Mouse (Mus musculus) midbrain, embryonic 12.5 days (tissue): ENCODE results near the gene Hfm1. TPM values are rescaled to one million over a fixed set of nuclear protein-coding genes. Genes with fewer than 3 reads are reported as not detected.

Source experiments
- ATAC-seq: fragments of 200-750 bp; cut with Nextera tagmentation; 2 replicates; pipeline ENCODE4 v1.8.0; 2017; ENCODE audit warnings: low read depth, moderate TSS enrichment, moderate library complexity; ENCODE audit not compliant: low FRiP score
- H3K27ac ChIP-seq: fragments of 300-500 bp; sonication (generic); replicated peaks from 2 replicates; pipeline ENCODE4 v1.5.1; 2016; ENCODE audit warnings: mild to moderate bottlenecking
- H3K27me3 ChIP-seq: fragments of 300-500 bp; sonication (generic); 2 replicates; pipeline ENCODE4 v1.6.1; 2016; ENCODE audit warnings: mild to moderate bottlenecking
- H3K36me3 ChIP-seq: fragments of 300-500 bp; sonication (generic); 2 replicates; pipeline ENCODE4 v1.6.1; 2016
- H3K4me1 ChIP-seq: fragments of 300-500 bp; sonication (generic); 2 replicates; pipeline ENCODE4 v1.6.1; 2016
- H3K4me2 ChIP-seq: fragments of 300-500 bp; sonication (generic); replicated peaks from 2 replicates; pipeline ENCODE4 v1.6.1; 2016; ENCODE audit warnings: mild to moderate bottlenecking, moderate library complexity
- H3K4me3 ChIP-seq: fragments of 300-500 bp; sonication (generic); 2 replicates; pipeline ENCODE4 v1.5.1; 2016; ENCODE audit warnings: mild to moderate bottlenecking
- H3K9ac ChIP-seq: fragments of 300-500 bp; sonication (generic); replicated peaks from 2 replicates; pipeline ENCODE4 v1.6.1; 2016; ENCODE audit warnings: mild to moderate bottlenecking, moderate library complexity
- H3K9me3 ChIP-seq: fragments of 300-500 bp; sonication (generic); 2 replicates; pipeline ENCODE4 v1.6.1; 2016; ENCODE audit warnings: mild to moderate bottlenecking
- WGBS: fragments of 180-500 bp; shearing (Covaris S2); methylation state at CpG from one replicate; pipeline ENCODE4 v1.1.7; 2016; 5-methylcytosine and 5-hydroxymethylcytosine counted together
- microRNA-seq: library from miRNA; unstranded; fragments of <30 nt; microRNA quantifications from one replicate; pipeline ENCODE4, GENCODE M21; 2017
- polyA plus RNA-seq: library from polyadenylated mRNA; unstranded; fragments of >200 nt; fragmentation: Nextera tagmentation; extraction: Ambion mirVana; gene quantifications from 2 replicates; pipeline ENCODE4 v1.2.1, GENCODE M21; 2016

The Hfm1 gene
- polyA plus RNA-seq, 1 experiment from 2014 or later = 8.0 TPM

DNA sequence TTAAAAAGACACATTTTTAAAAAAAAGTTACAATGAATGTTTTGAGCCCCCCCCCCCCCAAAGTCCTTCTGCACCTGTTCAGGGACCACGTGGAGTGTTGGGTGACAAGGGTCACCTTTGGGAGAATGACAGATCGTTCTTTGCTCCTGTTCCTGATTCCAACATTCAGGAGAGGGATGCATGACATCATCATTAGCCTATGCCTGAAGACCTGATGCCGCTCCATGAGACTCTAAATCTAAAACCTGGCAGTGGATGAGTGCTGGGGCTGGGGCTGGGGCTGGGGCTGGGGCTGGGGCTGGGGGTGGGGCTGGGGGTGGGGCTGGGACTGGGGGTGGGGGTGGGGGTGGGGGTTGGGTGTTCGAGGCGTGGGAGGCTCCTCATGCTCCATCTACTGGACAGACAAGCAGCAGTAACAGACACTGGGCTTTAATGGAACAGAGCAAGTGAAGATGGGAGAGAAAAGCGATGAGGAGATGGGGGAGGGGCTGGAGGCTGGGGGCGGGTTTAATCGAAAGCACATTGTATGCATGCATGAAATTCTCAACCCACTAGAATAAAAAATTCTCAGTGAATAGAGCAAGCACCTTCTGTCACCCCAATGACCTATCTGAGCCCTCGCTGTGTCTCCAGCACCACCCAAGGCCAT lies 124.8 kb downstream of the Hfm1 start:
- Histone ChIP-seq H3K9ac (no peak overlapping the region), H3K4me2 (0 out of 2 replicates have a peak overlapping the region, but pooled peaks have one; percentile 9), H3K9me3 (no peaks in the 10 kb centered on the region), H3K27ac (no peak overlapping the region), H3K4me1 (peaks cover 10% of the 10 kb centered on the region; the same call in 1 of the 2 replicates), H3K4me3 (no peak overlapping the region), H3K36me3 (no peaks in the 10 kb centered on the region), H3K27me3 (peaks cover 7% of the 10 kb centered on the region)
- WGBS = 23% methylated on average over 9 of the region's 9 CpGs
- ATAC-seq = peak; percentile 25; the same call in 1 of the 2 replicates

DNA sequence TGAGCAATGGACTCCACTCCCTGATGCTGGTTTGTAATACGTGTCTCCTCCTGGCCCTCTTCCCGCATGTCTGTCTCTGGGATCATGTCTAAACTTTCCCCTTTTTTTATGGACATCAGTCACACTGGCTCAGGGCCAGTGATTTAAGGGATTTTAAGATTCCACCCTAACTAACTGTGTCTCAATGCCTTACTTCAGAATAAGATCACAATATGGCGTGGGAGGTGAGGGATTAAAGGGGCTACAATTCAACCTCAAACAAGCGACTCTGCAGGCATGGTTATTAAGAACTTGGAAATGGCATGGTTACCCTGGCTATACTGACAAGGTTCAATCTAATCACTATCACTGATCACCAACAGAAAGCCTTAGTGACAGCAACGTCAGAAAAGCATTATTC lies 128.2 kb downstream of the Hfm1 start:
- Histone ChIP-seq H3K4me3 (no peak overlapping the region), H3K9ac (no peak overlapping the region), H3K36me3 (no peaks in the 10 kb centered on the region), H3K27ac (no peak overlapping the region), H3K27me3 (peaks cover 7% of the 10 kb centered on the region), H3K9me3 (no peaks in the 10 kb centered on the region), H3K4me1 (peaks cover 10% of the 10 kb centered on the region; the same call in 1 of the 2 replicates), H3K4me2 (no peak overlapping the region)
- ATAC-seq = no peak
- 39% methylated on average over 5 of the region's 5 CpGs for WGBS

DNA sequence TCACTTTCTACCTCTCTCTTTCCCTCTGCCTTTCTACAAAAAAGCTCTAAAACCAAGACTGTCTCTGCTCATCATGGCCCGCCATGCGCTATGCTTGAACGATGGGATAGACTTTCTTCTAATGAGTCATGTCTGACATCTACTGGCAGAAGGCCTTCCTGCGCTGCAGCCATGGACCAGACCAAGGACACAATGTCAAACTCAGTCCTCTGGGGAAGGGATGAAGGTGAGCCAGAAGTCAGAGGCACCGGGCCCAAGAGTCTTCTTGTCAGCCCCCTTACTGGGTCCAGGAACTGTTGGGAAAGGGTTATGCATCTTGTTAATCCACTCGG lies 134.9 kb downstream of the Hfm1 start:
- Histone ChIP-seq H3K9ac (no peak overlapping the region), H3K4me2 (no peak overlapping the region), H3K4me3 (no peak overlapping the region), H3K27ac (no peak overlapping the region), H3K36me3 (no peaks in the 10 kb centered on the region), H3K9me3 (no peaks in the 10 kb centered on the region), H3K4me1 (no peaks in the 10 kb centered on the region), H3K27me3 (peaks cover 14% of the 10 kb centered on the region; the same call in 1 of the 2 replicates)
- 14% methylated on average over 6 of the region's 6 CpGs for WGBS
- ATAC-seq = peak; percentile 74

DNA sequence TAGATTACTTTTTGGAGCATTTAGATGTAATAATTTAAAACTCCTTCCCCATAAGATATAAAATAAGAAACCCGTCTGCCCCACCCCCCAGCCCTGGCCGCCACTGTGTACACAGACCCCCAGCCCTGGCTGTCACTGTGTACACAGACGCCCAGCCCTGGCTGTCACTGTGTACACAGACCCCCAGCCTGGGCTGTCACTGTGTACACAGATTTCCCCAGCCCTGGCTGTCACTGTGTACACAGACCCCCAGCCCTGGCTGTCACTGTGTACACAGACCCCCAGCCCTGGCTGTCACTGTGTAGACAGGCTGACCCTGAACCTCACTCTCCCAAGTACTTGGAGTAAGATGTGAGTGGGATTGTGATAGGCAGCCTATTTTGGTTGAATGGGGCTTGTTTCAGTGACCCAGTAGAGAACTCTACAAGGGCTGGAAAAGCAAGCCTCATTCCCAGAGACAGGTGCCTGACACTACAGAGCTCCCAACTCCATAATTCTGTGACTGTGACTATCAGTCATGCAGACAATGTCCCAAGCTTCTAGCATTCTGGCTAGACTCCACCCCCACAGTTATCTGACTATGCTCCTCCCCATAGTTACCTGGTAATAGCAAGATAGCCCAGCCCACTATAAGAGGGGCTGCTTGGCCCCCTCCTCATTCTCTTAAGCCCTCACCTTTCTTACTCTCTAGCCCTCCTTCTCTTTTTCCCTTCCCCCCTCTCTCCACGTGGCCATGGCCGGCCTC lies 135.5 kb downstream of the Hfm1 start:
- Histone ChIP-seq H3K27ac (no peak overlapping the region), H3K4me1 (no peaks in the 10 kb centered on the region), H3K4me2 (no peak overlapping the region), H3K36me3 (no peaks in the 10 kb centered on the region), H3K9me3 (no peaks in the 10 kb centered on the region), H3K4me3 (no peak overlapping the region), H3K9ac (no peak overlapping the region), H3K27me3 (peaks cover 14% of the 10 kb centered on the region; the same call in 1 of the 2 replicates)
- ATAC-seq = peak; percentile 41; the same call in 1 of the 2 replicates
- 44% methylated on average over 5 of the region's 5 CpGs for WGBS

Small RNAs within 50 kb of the gene (microRNA-seq; reads per million reads assigned to microRNA genes)
- not detected for gene Gm27527

Other genes with a start within 250 kb of the Hfm1 start
- 82.0 and 85.8 TPM in 2 replicates for gene Zfp644, start 229.0 kb downstream of the Hfm1 start, polyA plus RNA-seq
- gene Cdc7, start 38.0 kb upstream of the Hfm1 start, polyA plus RNA-seq = 45.6 and 51.0 TPM in 2 replicates